Mouse (Mus musculus): Measurements from ENCODE around the gene Lmod3. TPM values are rescaled to one million over a fixed set of nuclear protein-coding genes. Genes with fewer than 3 reads are reported as not detected.

The Lmod3 gene
- polyA plus RNA-seq, 1 experiment, result 0.73 TPM

GRCm38 (mm10) chr6:97208406-97208805 lies 44.2 kb downstream of the Lmod3 start:
- no peak for DNase-seq
- Histone ChIP-seq H3K27ac (ENCODE audit: control insufficient read depth, insufficient read depth, low read length) (no peak overlapping the region), H3K36me3 (ENCODE audit: control insufficient read depth, insufficient read depth, low read length) (no peaks in the 10 kb centered on the region), H3K27me3 (ENCODE audit: control insufficient read depth, insufficient read depth, low read length) (no peaks in the 10 kb centered on the region), H3K4me3 (ENCODE audit: control insufficient read depth, insufficient read depth, low read length) (no peak overlapping the region), H3K4me1 (replicated peaks; ENCODE audit: control insufficient read depth, insufficient read depth, low read length) (peaks cover 13% of the 10 kb centered on the region)
- TF ChIP-seq POLR2A (IDR thresholded peaks at IDR 0.05; ENCODE audit: control insufficient read depth, extremely low read depth, insufficient read depth, low read length, poor library complexity), result no peak
- no peak for TF ChIP-seq CTCF (IDR thresholded peaks at IDR 0.05; ENCODE audit: borderline replicate concordance, control insufficient read depth, extremely low read depth, insufficient read depth, low read length, poor library complexity)
- 38% methylated on average over 3 of the region's 3 CpGs for WGBS

- H3K27ac ChIP-seq (ENCODE audit: control insufficient read depth, insufficient read depth, low read length), result no peak overlapping the region
- no peaks in the 10 kb centered on the region for H3K27me3 ChIP-seq (ENCODE audit: control insufficient read depth, insufficient read depth, low read length)
- TF ChIP-seq POLR2A (IDR thresholded peaks at IDR 0.05; ENCODE audit: control insufficient read depth, extremely low read depth, insufficient read depth, low read length, poor library complexity) (no peak), CTCF (IDR thresholded peaks at IDR 0.05; ENCODE audit: borderline replicate concordance, control insufficient read depth, extremely low read depth, insufficient read depth, low read length, poor library complexity) (no peak)
- H3K4me1 ChIP-seq (replicated peaks; ENCODE audit: control insufficient read depth, insufficient read depth, low read length), result peaks cover 8% of the 10 kb centered on the region
- no peaks in the 10 kb centered on the region for H3K36me3 ChIP-seq (ENCODE audit: control insufficient read depth, insufficient read depth, low read length)
- DNase-seq, result no peak
- no peak overlapping the region for H3K4me3 ChIP-seq (ENCODE audit: control insufficient read depth, insufficient read depth, low read length)
- 61% methylated on average over 4 of the region's 4 CpGs for WGBS
Measured at GRCm38 (mm10) chr6:97207085-97207484, 45.5 kb downstream of the Lmod3 start.

GRCm38 (mm10) chr6:97205439-97205885 lies 47.1 kb downstream of the Lmod3 start, which contains the start of gene Uba3:
Gene Uba3 (minus strand): TSS chr6:97205647.
- H3K4me1 ChIP-seq (replicated peaks; ENCODE audit: control insufficient read depth, insufficient read depth, low read length), result peaks cover 5% of the 10 kb centered on the region
- peak within 1 kb of the TSS; percentile 8; the same call in 1 of the 2 replicates for H3K27ac ChIP-seq (ENCODE audit: control insufficient read depth, insufficient read depth, low read length)
- TF ChIP-seq POLR2A (IDR thresholded peaks at IDR 0.05; ENCODE audit: control insufficient read depth, extremely low read depth, insufficient read depth, low read length, poor library complexity) (peak; percentile 84), CTCF (IDR thresholded peaks at IDR 0.05; ENCODE audit: borderline replicate concordance, control insufficient read depth, extremely low read depth, insufficient read depth, low read length, poor library complexity) (0 out of 2 replicates have a peak, but pooled peaks have one; percentile 21)
- H3K27me3 ChIP-seq (ENCODE audit: control insufficient read depth, insufficient read depth, low read length), result no peaks in the 10 kb centered on the region
- H3K4me3 ChIP-seq (ENCODE audit: control insufficient read depth, insufficient read depth, low read length), result peak within 1 kb of the TSS; percentile 92
- no peaks in the 10 kb centered on the region; the same call in none of the 2 replicates for H3K36me3 ChIP-seq (ENCODE audit: control insufficient read depth, insufficient read depth, low read length)
- peak; percentile 99 for DNase-seq
- WGBS, result 1% methylated on average over 38 of the region's 38 CpGs

- peak; percentile 49 for DNase-seq
Measured at GRCm38 (mm10) chr6:97204952-97205351, 47.6 kb downstream of the Lmod3 start.

GRCm38 (mm10) chr6:97204252-97204869 lies 48.2 kb downstream of the Lmod3 start:
- 31% methylated on average over 9 of the region's 9 CpGs for WGBS
- no peak for TF ChIP-seq POLR2A (IDR thresholded peaks at IDR 0.05; ENCODE audit: control insufficient read depth, extremely low read depth, insufficient read depth, low read length, poor library complexity)
- no peak for TF ChIP-seq CTCF (IDR thresholded peaks at IDR 0.05; ENCODE audit: borderline replicate concordance, control insufficient read depth, extremely low read depth, insufficient read depth, low read length, poor library complexity)
- DNase-seq, result no peak

More at GRCm38 (mm10) chr6:97204952-97205351, 47.6 kb downstream of the Lmod3 start:
- no peak for TF ChIP-seq CTCF (IDR thresholded peaks at IDR 0.05; ENCODE audit: borderline replicate concordance, control insufficient read depth, extremely low read depth, insufficient read depth, low read length, poor library complexity)
- TF ChIP-seq POLR2A (IDR thresholded peaks at IDR 0.05; ENCODE audit: control insufficient read depth, extremely low read depth, insufficient read depth, low read length, poor library complexity), result no peak
- Histone ChIP-seq H3K36me3 (ENCODE audit: control insufficient read depth, insufficient read depth, low read length) (no peaks in the 10 kb centered on the region; the same call in none of the 2 replicates), H3K27me3 (ENCODE audit: control insufficient read depth, insufficient read depth, low read length) (no peaks in the 10 kb centered on the region), H3K4me3 (ENCODE audit: control insufficient read depth, insufficient read depth, low read length) (peak overlapping the region; percentile 92), H3K27ac (ENCODE audit: control insufficient read depth, insufficient read depth, low read length) (peak overlapping the region; percentile 8; the same call in 1 of the 2 replicates), H3K4me1 (replicated peaks; ENCODE audit: control insufficient read depth, insufficient read depth, low read length) (peaks cover 5% of the 10 kb centered on the region)
- 2% methylated on average over 16 of the region's 16 CpGs for WGBS

GRCm38 (mm10) chr6:97202477-97202876 lies 50.1 kb downstream of the Lmod3 start:
- H3K27ac ChIP-seq (ENCODE audit: control insufficient read depth, insufficient read depth, low read length), result no peak overlapping the region
- H3K27me3 ChIP-seq (ENCODE audit: control insufficient read depth, insufficient read depth, low read length), result no peaks in the 10 kb centered on the region
- no peak for DNase-seq
- H3K4me3 ChIP-seq (ENCODE audit: control insufficient read depth, insufficient read depth, low read length), result no peak overlapping the region
- H3K4me1 ChIP-seq (replicated peaks; ENCODE audit: control insufficient read depth, insufficient read depth, low read length), result peaks cover 3% of the 10 kb centered on the region
- TF ChIP-seq POLR2A (IDR thresholded peaks at IDR 0.05; ENCODE audit: control insufficient read depth, extremely low read depth, insufficient read depth, low read length, poor library complexity) (no peak), CTCF (IDR thresholded peaks at IDR 0.05; ENCODE audit: borderline replicate concordance, control insufficient read depth, extremely low read depth, insufficient read depth, low read length, poor library complexity) (no peak)
- H3K36me3 ChIP-seq (ENCODE audit: control insufficient read depth, insufficient read depth, low read length), result peaks cover 7% of the 10 kb centered on the region
- 95% methylated on average over 3 of the region's 3 CpGs for WGBS

More at GRCm38 (mm10) chr6:97204252-97204869, 48.2 kb downstream of the Lmod3 start:
- H3K27ac ChIP-seq (ENCODE audit: control insufficient read depth, insufficient read depth, low read length), result no peak overlapping the region
- H3K4me1 ChIP-seq (replicated peaks; ENCODE audit: control insufficient read depth, insufficient read depth, low read length), result peaks cover 3% of the 10 kb centered on the region
- no peaks in the 10 kb centered on the region; the same call in none of the 2 replicates for H3K36me3 ChIP-seq (ENCODE audit: control insufficient read depth, insufficient read depth, low read length)
- H3K4me3 ChIP-seq (ENCODE audit: control insufficient read depth, insufficient read depth, low read length), result no peak overlapping the region
- no peaks in the 10 kb centered on the region for H3K27me3 ChIP-seq (ENCODE audit: control insufficient read depth, insufficient read depth, low read length)
